Mouse (Mus musculus) neutrophil, adult 5-6 weeks (primary cell): ENCODE results near the gene Tmsb15b1. TPM values are rescaled to one million over a fixed set of nuclear protein-coding genes. Genes with fewer than 3 reads are reported as not detected.
"Not testable (repeated sequence)": the region's sequence is repeated elsewhere in the genome, so short reads cannot be mapped to it uniquely, and the experiment has no call there.

Experiments
- ATAC-seq: fragments of 151-379, 151-347 bp; 2 replicates; pipeline ENCODE4 v1.8.0; 2017; ENCODE audit warnings: mild to moderate bottlenecking, moderate TSS enrichment; ENCODE audit not compliant: insufficient number of reproducible peaks, poor library complexity, low FRiP score, severe bottlenecking; ENCODE audit errors: extremely low read depth
- total RNA-seq: library from RNA; stranded (forward); fragments of 200-1000 nt; gene quantifications from 2 replicates; pipeline ENCODE4 v1.2.3, GENCODE M21; 2017

Tmsb15b1 gene
- total RNA-seq = 5.3 and 7.0 TPM in 2 replicates

- ATAC-seq = peak; percentile 98
Observed at GRCm38 (mm10) chrX:136976424-136977084, at the start of gene Tmsb15b1, which contains the start of gene Tmsb15l. Tmsb15b1 (minus strand) TSS chrX:136976874. Tmsb15l (minus strand) TSS chrX:136976869.

GRCm38 (mm10) chrX:137019310-137019709 is 42.6 kb upstream of the Tmsb15b1 start:
- peak; percentile 66; the same call in 1 of the 2 replicates for ATAC-seq

- no peak for ATAC-seq
Observed at GRCm38 (mm10) chrX:137017668-137018067, 41.0 kb upstream of the Tmsb15b1 start.

- ATAC-seq = peak; percentile 81; the same call in 1 of the 2 replicates
Observed at GRCm38 (mm10) chrX:137015099-137015709, 38.5 kb upstream of the Tmsb15b1 start.

GRCm38 (mm10) chrX:136996256-136996655 is 19.6 kb upstream of the Tmsb15b1 start:
- no peak for ATAC-seq

DNA sequence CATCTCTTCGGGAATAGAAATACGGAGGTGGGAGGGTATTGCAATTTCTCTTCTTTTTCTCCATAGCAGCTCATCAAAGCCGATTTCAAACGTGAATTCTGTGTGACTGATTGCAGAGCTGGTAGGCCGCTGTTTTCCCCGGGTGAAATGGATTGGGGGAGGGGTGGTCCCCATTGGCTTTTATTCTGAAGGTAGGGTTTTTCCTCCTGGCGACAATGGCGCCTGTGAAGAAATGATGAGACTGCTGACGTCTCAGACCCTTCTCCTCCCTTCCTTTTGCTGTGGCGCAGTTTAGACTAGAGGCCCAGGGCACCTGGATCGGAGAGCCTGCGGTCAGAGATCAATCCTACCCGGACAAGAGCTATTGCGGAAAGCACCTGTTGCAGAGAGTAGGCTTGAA is 17.0 kb upstream of the Tmsb15b1 start:
- no peak for ATAC-seq

GRCm38 (mm10) chrX:136992978-136993547 is 16.4 kb upstream of the Tmsb15b1 start, which contains the start of gene Zcchc18:
Zcchc18 (plus strand) TSS chrX:136993155.
- ATAC-seq = peak; percentile 89

GRCm38 (mm10) chrX:136992191-136992965 is 15.7 kb upstream of the Tmsb15b1 start:
- ATAC-seq = peak; percentile 45

DNA sequence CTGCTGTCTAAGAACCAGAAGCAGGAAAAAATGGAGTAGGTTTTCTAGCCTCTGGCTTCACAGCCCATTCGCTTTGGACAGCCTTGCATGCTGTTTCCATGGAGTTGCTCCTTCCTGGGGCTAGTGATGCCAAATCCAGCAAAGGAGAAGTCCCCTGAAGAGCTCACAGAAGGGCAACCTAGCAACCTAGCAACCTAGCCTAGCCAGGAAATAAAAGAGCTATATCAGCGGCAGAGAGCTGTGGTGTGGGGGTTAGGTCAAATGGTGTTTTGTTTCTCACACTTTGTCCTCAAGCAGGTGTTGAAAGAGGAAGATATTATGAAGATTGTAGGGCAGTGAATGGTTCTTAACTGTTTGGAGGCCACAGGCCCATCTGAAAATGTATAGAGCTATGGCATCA is 14.6 kb upstream of the Tmsb15b1 start:
- ATAC-seq = 0 out of 2 replicates have a peak, but pooled peaks have one; percentile 24

GRCm38 (mm10) chrX:136986039-136986438 is 9.4 kb upstream of the Tmsb15b1 start:
- ATAC-seq = peak; percentile 90

DNA sequence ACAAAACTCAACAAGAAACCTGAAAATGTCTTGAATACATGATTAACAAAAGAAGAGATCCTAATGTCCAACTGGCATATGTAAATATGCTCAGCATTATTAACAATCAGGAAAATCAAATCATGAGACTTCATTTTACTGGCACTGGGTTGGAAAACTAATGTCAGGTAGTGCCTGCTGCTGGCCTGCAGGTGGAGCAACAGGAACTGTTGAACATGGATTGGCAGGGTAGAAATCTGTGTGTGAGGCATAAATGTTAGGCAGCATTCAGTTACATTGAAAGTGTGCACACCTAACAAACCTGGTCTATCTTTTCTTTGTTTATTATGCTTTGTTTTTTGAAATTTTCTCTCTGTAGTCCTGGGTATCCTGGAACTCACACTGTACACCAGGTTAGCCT is 1.9 kb upstream of the Tmsb15b1 start:
- peak; percentile 64; the same call in 1 of the 2 replicates for ATAC-seq

DNA sequence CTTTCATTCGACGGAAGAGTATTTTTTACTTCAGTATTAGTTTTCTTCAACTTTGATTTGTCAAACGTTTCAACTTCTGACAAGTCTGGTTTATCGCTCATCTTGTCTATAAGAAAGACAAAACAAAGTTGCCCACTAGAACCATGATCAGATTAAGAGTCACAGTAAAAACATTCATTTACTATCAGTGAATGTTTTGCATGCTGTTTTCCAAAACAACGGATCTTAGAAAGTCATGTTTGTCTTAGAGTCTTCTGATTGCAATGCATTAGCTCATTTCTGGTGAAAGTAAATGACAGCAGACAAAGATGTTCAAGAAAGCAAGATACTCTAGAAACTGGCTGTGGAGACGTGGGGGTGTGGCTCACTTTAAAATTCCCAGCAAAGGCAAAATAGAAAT is 1.3 kb downstream of the Tmsb15b1 start, which contains the start of gene Tmsb15b2:
TSS of gene Tmsb15b2 (minus strand) at position 101 of the 400 bp plus-strand sequence.
- ATAC-seq = not testable (repeated sequence)

GRCm38 (mm10) chrX:136959688-136960087 is 17.0 kb downstream of the Tmsb15b1 start:
- no peak for ATAC-seq

- ATAC-seq = not testable (repeated sequence)
Observed at GRCm38 (mm10) chrX:136958300-136958699, 18.4 kb downstream of the Tmsb15b1 start.

GRCm38 (mm10) chrX:136957583-136958279 is 18.9 kb downstream of the Tmsb15b1 start:
- peak; percentile 93 for ATAC-seq

DNA sequence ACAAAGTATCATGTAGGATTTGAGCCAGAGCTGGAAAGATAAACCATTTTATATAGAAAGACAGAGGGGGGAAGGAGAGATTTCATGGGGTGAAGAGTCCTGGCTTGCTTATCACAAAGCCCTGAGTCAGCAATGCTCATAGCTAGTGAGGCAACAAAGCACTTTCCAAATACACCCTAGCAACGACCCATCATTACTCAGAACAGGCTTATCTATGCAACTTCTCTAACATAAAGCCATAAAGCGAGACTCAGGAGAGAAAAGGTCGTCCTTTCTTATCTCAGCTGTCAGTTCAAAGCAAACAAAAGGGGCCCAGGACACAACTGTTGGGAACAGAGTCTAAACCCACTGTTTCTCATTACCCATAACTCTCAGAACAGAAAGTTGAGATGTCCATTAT is 38.7 kb downstream of the Tmsb15b1 start:
- no peak for ATAC-seq

GRCm38 (mm10) chrX:136927031-136927430 is 49.6 kb downstream of the Tmsb15b1 start, which contains the start of gene H2bfm:
H2bfm (plus strand) TSS chrX:136927325.
- no peak for ATAC-seq

- no peak for ATAC-seq
Observed at GRCm38 (mm10) chrX:136925863-136926262, 50.8 kb downstream of the Tmsb15b1 start.
